Mouse (Mus musculus) forebrain, embryonic 16.5 days (tissue): ENCODE results near the gene St13. TPM values are rescaled to one million over a fixed set of nuclear protein-coding genes. Genes with fewer than 3 reads are reported as not detected.
A peak's percentile ranks its signal among the peaks of the same experiment; 100 is the strongest.

Experiments
- ATAC-seq: fragments of 200-750 bp; cut with Nextera tagmentation; 2 replicates; pipeline ENCODE4 v1.8.0; 2017; ENCODE audit warnings: mild to moderate bottlenecking, moderate library complexity
- H3K27ac ChIP-seq: fragments of 300-500 bp; sonication (generic); 2 replicates; pipeline ENCODE4 v1.5.1; 2014; ENCODE audit warnings: low read length, control low read depth
- H3K27me3 ChIP-seq: fragments of 300-500 bp; sonication (generic); replicated peaks from 2 replicates; pipeline ENCODE4 v1.6.1; 2014; ENCODE audit warnings: low read length; ENCODE audit not compliant: control insufficient read depth, insufficient read depth
- H3K36me3 ChIP-seq: fragments of 300-500 bp; sonication (generic); 2 replicates; pipeline ENCODE4 v1.6.1; 2014; ENCODE audit not compliant: control insufficient read depth, insufficient read depth
- H3K4me1 ChIP-seq: fragments of 300-500 bp; sonication (generic); replicated peaks from 2 replicates; pipeline ENCODE4 v1.6.1; 2014; ENCODE audit warnings: low read length; ENCODE audit not compliant: control insufficient read depth, insufficient read depth
- H3K4me2 ChIP-seq: fragments of 300-500 bp; sonication (generic); 2 replicates; pipeline ENCODE4 v1.6.1; 2014; ENCODE audit warnings: mild to moderate bottlenecking, low read length, control low read depth
- H3K4me3 ChIP-seq: fragments of 300-500 bp; sonication (generic); replicated peaks from 2 replicates; pipeline ENCODE4 v1.5.1; 2014; ENCODE audit warnings: mild to moderate bottlenecking, low read length, control low read depth
- H3K9ac ChIP-seq: fragments of 300-500 bp; sonication (generic); replicated peaks from 2 replicates; pipeline ENCODE4 v1.6.1; 2014; ENCODE audit warnings: low read depth, low read length, control low read depth
- H3K9me3 ChIP-seq: fragments of 300-500 bp; sonication (generic); 2 replicates; pipeline ENCODE4 v1.6.1; 2016; ENCODE audit warnings: low read length; ENCODE audit not compliant: control insufficient read depth
- WGBS: fragments of 180-500 bp; shearing (Covaris S2); extraction: QIAGEN DNeasy Blood & Tissue Kit; methylation state at CpG from one replicate; pipeline ENCODE4 v1.1.7; 2014; 5-methylcytosine and 5-hydroxymethylcytosine counted together
- polyA plus RNA-seq: library from polyadenylated mRNA; unstranded; fragments of >200 nt; fragmentation: Nextera tagmentation; extraction: Ambion mirVana; gene quantifications from 2 replicates; pipeline ENCODE4 v1.2.1, GENCODE M21; 2015

Gene St13
- polyA plus RNA-seq, 1 experiment from 2014 or later, result 206 TPM

- Histone ChIP-seq H3K9me3 (no peaks in the 10 kb centered on the region), H3K27me3 (no peaks in the 10 kb centered on the region), H3K4me2 (peak within 1 kb of the TSS; percentile 88), H3K27ac (peak within 1 kb of the TSS; percentile 65), H3K4me3 (peak within 1 kb of the TSS; percentile 78), H3K9ac (peak within 1 kb of the TSS; percentile 68), H3K36me3 (peaks cover 6% of the 10 kb centered on the region; the same call in 1 of the 2 replicates), H3K4me1 (peaks cover 21% of the 10 kb centered on the region)
- ATAC-seq, result peak; percentile 99
- under 1% methylated on average over 30 of the region's 30 CpGs for WGBS
These were observed 39.4 kb downstream of the St13 start, which contains the start of gene Slc25a17 for GRCm38 (mm10) chr15:81360345-81361021. Gene Slc25a17 (minus strand): TSS chr15:81360812.

DNA sequence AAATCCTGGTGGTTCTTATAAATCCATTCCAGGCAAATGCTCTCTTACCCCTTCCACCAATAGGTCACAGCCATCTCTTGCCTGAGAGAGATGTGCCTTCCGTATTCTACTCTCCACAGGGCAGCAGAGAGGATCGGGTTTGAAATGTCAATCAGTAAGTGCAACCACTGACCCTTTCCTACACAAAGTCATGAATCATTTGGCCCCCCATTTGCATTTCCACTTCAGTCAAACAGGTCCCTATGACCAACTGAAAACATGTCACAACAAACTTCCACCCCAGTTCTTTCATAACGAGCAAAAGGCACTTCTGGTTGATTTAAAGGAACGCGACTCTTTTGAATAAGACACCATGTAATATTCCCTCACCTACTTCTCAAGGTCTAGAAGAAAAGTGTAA, 40.5 kb downstream of the St13 start:
- WGBS, result 78% methylated on average over 5 of the region's 5 CpGs

DNA sequence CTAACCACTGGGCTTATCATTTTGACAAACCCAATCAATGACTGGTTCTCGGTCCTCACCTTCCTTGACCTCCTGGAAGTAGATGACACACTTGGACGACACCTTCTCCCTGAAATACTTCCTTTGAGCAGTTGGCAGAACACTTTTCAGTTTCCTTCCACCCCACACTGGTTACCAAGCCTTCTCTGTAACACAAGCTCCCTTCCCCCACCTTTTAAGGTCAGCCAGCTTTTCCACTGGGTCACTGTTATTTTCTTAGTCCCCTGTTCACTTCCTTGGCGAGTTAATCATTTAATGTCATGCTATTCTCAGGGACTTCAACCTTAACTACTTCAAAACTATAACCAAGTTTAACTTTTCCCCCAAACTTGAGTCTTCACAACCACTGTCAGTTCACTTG, 40.9 kb downstream of the St13 start:
- Histone ChIP-seq H3K4me1 (peaks cover 21% of the 10 kb centered on the region), H3K27me3 (no peaks in the 10 kb centered on the region), H3K36me3 (peaks cover 2% of the 10 kb centered on the region; the same call in 1 of the 2 replicates), H3K4me2 (no peak overlapping the region), H3K9me3 (no peaks in the 10 kb centered on the region), H3K27ac (no peak overlapping the region), H3K4me3 (no peak overlapping the region), H3K9ac (no peak overlapping the region)
- ATAC-seq, result no peak
- 93% methylated on average over 3 of the region's 3 CpGs for WGBS

More for the DNA sequence above, 40.5 kb downstream of the St13 start:
- peaks cover 5% of the 10 kb centered on the region; the same call in 1 of the 2 replicates for H3K36me3 ChIP-seq
- H3K27me3 ChIP-seq, result no peaks in the 10 kb centered on the region
- H3K9ac ChIP-seq, result no peak overlapping the region
- H3K4me1 ChIP-seq, result peaks cover 21% of the 10 kb centered on the region
- ATAC-seq, result no peak
- H3K9me3 ChIP-seq, result no peaks in the 10 kb centered on the region
- no peak overlapping the region for H3K4me2 ChIP-seq
- no peak overlapping the region for H3K27ac ChIP-seq
- no peak overlapping the region for H3K4me3 ChIP-seq

DNA sequence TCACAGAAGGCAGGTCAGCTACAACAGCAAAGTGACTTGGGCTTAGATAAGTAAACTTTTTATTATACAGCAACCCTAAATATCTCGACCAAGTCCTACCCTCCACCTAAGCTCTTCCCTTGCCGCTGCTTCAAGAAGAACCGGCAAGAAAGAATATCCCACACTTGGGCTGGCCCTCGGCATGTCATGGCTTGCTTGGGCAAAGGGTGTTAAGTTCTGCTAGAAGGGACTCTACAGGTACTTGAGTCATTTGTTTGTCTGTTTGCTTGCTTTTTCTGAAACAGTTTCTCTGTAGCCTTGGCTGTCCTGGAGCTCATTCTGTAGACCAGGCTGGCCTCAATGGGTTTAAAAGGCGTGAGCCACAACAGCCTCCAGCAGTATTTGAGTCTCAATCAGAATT, 42.9 kb downstream of the St13 start:
- no peaks in the 10 kb centered on the region for H3K9me3 ChIP-seq
- no peak for ATAC-seq
- H3K27ac ChIP-seq, result no peak overlapping the region

GRCm38 (mm10) chr15:81355146-81355761, 44.6 kb downstream of the St13 start:
- no peak overlapping the region for H3K9ac ChIP-seq
- H3K36me3 ChIP-seq, result no peaks in the 10 kb centered on the region
- H3K9me3 ChIP-seq, result no peaks in the 10 kb centered on the region
- H3K27me3 ChIP-seq, result no peaks in the 10 kb centered on the region
- no peak for ATAC-seq
- 59% methylated on average over 3 of the region's 3 CpGs for WGBS
- H3K27ac ChIP-seq, result no peak overlapping the region
- H3K4me2 ChIP-seq, result no peak overlapping the region
- H3K4me1 ChIP-seq, result peaks cover 20% of the 10 kb centered on the region
- no peak overlapping the region for H3K4me3 ChIP-seq

More for the DNA sequence above, 42.9 kb downstream of the St13 start:
- Histone ChIP-seq H3K4me3 (no peak overlapping the region), H3K27me3 (no peaks in the 10 kb centered on the region), H3K4me1 (peaks cover 21% of the 10 kb centered on the region), H3K9ac (no peak overlapping the region), H3K4me2 (no peak overlapping the region), H3K36me3 (no peaks in the 10 kb centered on the region)
- WGBS, result 40% methylated on average over 5 of the region's 5 CpGs

- Histone ChIP-seq H3K36me3 (no peaks in the 10 kb centered on the region), H3K27me3 (no peaks in the 10 kb centered on the region), H3K4me3 (no peak overlapping the region), H3K9me3 (no peaks in the 10 kb centered on the region), H3K9ac (no peak overlapping the region), H3K4me2 (no peak overlapping the region), H3K4me1 (peaks cover 9% of the 10 kb centered on the region), H3K27ac (no peak overlapping the region)
- no peak for ATAC-seq
- WGBS, result 48% methylated on average over 1 of the region's 1 CpGs
These were observed 47.2 kb downstream of the St13 start for GRCm38 (mm10) chr15:81352638-81353037.

DNA sequence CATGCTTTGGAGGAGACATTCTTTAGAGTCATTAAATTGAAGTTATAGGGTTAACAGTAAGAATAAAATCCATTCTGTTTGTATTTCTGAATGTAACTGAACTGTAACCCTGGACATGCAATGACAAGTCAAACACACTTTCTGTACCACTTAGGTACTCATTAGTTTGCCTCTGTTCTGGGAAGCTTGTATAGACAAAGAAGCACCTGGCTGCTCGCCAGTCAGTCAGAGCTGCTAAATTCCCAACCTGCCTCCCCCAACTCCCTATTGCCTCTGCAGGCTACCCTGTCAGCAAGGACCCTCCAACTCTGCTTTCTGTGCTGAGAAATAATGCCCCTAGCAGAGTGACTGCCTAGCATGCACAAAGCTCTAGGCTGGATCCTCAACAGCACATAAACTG, 49.5 kb downstream of the St13 start:
- H3K4me3 ChIP-seq, result no peak overlapping the region
- no peaks in the 10 kb centered on the region for H3K9me3 ChIP-seq
- ATAC-seq, result 0 out of 2 replicates have a peak, but pooled peaks have one; percentile 47
- H3K4me2 ChIP-seq, result no peak overlapping the region
- 25% methylated on average over 1 of the region's 1 CpGs for WGBS
- no peak overlapping the region for H3K9ac ChIP-seq
- H3K4me1 ChIP-seq, result peaks cover 5% of the 10 kb centered on the region
- 0 out of 2 replicates have a peak overlapping the region, but pooled peaks have one; percentile 1 for H3K27ac ChIP-seq
- no peaks in the 10 kb centered on the region for H3K36me3 ChIP-seq
- no peaks in the 10 kb centered on the region for H3K27me3 ChIP-seq

- Histone ChIP-seq H3K4me1 (peaks cover 5% of the 10 kb centered on the region), H3K36me3 (0 out of 2 replicates have a peak, but pooled peaks cover under 1% of the 10 kb centered on the region), H3K27me3 (no peaks in the 10 kb centered on the region), H3K27ac (no peak overlapping the region), H3K9me3 (no peaks in the 10 kb centered on the region), H3K9ac (no peak overlapping the region), H3K4me3 (no peak overlapping the region), H3K4me2 (no peak overlapping the region)
- ATAC-seq, result no peak
- WGBS, result 75% methylated on average over 2 of the region's 2 CpGs
These were observed 51.5 kb downstream of the St13 start for GRCm38 (mm10) chr15:81348366-81348765.

- H3K9ac ChIP-seq, result no peak overlapping the region
- WGBS, result 92% methylated on average over 2 of the region's 2 CpGs
- no peaks in the 10 kb centered on the region for H3K27me3 ChIP-seq
- no peak overlapping the region for H3K4me3 ChIP-seq
- 0 out of 2 replicates have a peak, but pooled peaks cover 3% of the 10 kb centered on the region for H3K36me3 ChIP-seq
- no peaks in the 10 kb centered on the region for H3K9me3 ChIP-seq
- peaks cover 5% of the 10 kb centered on the region for H3K4me1 ChIP-seq
- ATAC-seq, result no peak
- H3K27ac ChIP-seq, result no peak overlapping the region
- no peak overlapping the region for H3K4me2 ChIP-seq
These were observed 52.4 kb downstream of the St13 start for GRCm38 (mm10) chr15:81347466-81347865.
